Mouse (Mus musculus): ENCODE measurements around the gene Itih3.
A peak's percentile ranks its signal among the peaks of the same experiment; 100 is the strongest.

Gene Itih3

DNA sequence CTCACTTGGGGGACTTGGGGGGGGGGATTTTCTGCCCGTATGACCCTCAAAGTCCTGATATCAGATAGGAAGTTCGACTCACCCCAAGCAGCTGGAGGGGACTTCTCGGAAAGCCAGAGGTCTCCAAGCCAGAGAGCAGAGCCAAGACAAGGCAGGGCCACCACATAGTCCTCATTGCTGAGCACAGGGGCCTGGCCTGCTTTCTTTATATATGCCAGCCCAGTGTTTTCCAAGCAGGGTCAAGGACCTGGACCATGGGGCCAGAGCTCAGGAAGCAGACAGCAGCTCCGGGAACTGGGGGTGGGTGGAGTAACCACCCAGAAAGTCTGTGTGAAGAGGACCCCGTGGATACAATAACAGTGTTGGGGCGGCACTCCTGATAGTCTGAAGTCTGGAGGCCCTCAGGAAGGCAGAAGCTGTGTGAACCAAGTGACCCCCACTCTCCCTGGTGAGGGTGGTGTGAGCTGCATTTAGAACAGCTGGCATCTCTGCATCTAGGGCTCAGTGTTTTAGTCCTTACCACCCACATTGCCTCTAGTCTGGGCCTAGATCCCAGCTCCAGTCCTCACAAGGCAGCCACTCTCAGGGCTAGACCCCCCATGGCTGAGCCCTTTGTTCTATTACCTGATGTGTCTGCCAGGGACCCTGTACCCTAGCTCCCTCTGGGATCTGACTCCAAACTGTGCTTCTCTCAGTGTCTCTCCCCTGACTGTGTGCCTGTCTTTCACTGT is at the start of gene Itih3:
Gene Itih3, minus strand, starts transcription at position 386 of the 731 bp plus-strand sequence.
- peak; percentile 13 for DNase-seq

GRCm38 (mm10) chr14:30960366-30960765 is 36.8 kb upstream of the Itih3 start:
- no peak for DNase-seq

GRCm38 (mm10) chr14:30959031-30959430 is 35.5 kb upstream of the Itih3 start:
- DNase-seq: no peak

DNA sequence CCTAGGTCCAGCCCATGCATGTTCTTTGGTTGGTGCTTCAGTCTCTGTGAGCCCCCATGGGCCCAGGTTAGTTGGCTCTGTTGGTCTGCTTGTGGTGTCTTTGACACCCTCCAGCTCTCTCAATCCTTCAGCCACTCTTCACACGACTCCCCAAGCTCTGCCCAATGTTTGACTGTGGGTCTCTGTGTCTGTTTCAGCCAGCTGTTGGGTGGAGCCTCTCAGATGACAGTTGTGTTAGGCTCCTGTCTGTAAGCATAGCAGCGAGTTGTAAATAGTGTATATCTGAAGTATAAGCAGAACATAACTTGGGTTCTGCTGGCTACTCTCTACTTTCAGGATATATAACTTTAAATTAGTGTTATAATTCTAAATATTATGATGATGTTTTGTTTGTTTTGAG is 35.0 kb upstream of the Itih3 start:
- no peak for DNase-seq

GRCm38 (mm10) chr14:30951154-30951825 is 27.7 kb upstream of the Itih3 start, which contains the start of gene Nek4:
TSS of gene Nek4 (plus strand) at chr14:30951377.
- peak; percentile 94 for DNase-seq

GRCm38 (mm10) chr14:30949986-30950385 is 26.4 kb upstream of the Itih3 start:
- DNase-seq: no peak

DNA sequence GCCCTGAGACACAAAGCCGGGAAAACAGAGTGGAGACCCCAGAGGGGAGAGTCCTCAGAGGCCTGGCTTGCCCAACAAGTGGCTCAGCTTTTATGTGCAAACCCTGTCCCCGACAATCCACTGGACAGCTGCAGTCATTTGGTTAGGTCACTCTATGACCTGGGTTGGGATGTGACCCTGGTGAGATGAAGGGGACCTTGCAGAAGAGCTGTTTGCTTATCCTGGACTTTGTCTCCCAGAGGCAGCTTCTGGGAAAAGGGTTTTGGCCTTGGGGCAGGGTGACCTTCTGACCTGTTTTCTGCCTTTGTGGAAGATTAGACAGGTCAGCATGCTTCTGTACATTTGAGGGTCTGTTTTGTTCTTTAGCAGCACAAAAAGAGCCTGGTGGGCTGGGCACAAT is 21.2 kb upstream of the Itih3 start:
- no peak for DNase-seq

DNA sequence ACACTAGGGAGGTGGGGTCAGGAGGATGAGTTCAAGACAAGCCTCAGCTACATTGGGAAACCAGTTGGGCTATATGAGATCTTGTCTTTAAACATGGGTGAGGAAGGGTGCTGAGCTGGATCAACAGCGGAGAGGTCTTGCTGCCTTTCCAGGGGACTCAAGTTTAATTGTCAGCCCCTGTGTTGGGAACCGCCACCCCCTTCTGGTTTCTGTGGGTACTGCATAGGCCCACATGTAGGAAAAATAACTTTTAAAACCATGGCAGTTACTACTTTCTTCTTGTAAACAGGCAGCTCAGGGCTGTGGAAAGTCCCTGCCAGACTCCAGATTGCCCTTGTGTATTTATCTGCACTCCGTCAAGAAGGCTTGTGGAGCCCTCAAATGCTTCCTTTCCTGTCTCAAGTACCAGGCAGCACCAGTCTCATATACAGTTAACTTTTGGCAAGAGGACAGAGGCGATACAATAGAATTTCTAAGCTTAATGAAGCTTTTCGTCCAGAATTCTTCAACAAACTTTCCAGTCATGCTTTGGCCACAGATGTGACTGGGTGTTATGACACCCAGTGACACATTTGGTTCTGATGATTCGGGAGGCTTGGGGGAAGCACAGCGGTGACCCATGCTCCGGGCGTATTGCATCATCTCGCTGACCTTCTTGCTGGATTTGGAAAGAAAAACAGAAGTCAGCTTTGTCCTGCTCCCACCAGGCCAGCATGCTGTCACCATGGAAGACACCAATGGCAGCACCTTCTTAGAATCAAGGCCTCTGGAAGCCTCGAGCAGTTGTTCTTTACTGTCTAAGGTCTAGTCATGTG is 20.5 kb upstream of the Itih3 start:
- peak; percentile 76 for DNase-seq

DNA sequence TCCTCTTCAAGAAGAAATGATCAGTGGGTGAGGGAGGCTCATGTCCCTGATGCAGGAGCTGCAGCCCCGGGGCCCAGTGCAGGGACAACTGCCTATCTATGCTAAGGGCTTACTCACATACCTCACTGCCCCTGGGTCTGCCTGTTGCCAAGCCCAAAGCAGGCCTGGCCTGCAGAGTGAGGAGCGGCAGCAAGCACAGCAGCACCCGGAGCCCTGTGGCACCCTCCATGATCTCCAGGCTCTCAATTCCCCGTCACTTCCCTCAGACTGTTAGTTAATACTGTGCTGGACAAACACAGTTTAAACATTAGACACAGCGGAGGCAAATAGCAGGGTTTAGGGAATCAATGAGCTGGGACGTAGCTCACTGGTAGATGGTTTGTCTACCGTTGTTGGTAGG is 19.5 kb upstream of the Itih3 start, which contains the start of gene Itih1:
Gene Itih1, minus strand, starts transcription at position 252 of the 400 bp plus-strand sequence.
- no peak for DNase-seq

DNA sequence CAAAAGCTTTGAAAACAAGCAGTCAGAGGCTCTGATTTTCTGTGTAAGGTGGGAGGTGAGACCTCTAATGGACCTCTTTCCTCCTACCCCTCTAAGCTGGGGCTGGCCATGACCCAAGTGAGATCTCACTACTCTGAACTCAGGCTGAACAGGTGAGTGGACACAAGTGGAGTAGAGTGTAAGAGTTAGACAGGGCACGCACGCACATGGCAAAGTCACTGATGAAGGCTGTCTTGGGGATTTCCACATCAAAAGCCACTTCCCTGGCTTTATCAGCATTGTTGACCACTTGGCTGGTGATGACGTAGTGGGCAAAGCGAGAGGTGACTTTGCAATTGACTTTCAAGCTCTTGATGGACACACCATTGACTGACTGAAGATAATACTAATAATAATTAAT is 18.7 kb upstream of the Itih3 start:
- DNase-seq: no peak

DNA sequence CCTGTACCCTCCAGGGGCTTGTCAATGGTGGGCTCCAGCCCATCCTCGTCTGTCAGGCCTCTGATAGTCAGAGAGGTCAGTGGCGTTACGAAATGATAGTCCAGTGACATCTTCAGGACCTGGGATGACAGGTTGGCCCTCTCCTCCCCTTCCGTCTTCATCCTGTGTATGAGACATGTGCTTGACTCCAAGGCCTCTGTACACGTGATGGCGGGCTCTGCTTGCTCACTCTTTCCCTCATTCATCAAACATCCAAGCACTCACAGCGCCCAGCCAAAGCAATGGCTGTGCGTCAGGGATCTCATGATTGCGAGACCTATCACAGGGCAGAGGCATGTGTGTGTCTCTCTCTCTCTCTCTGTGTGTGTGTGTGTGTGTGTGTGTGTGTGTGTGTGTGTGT is 9.8 kb upstream of the Itih3 start:
- DNase-seq: no peak

GRCm38 (mm10) chr14:30930386-30930785 is 6.8 kb upstream of the Itih3 start:
- no peak for DNase-seq

- DNase-seq: no peak
These were observed 1.9 kb upstream of the Itih3 start for GRCm38 (mm10) chr14:30925492-30925891.

GRCm38 (mm10) chr14:30922053-30922670 is 1.4 kb downstream of the Itih3 start:
- no peak for DNase-seq

GRCm38 (mm10) chr14:30916516-30916915 is 7.0 kb downstream of the Itih3 start:
- DNase-seq: no peak

- DNase-seq: no peak
These were observed 10.2 kb downstream of the Itih3 start for GRCm38 (mm10) chr14:30913404-30913803.

GRCm38 (mm10) chr14:30912641-30913040 is 10.9 kb downstream of the Itih3 start:
- no peak for DNase-seq

DNA sequence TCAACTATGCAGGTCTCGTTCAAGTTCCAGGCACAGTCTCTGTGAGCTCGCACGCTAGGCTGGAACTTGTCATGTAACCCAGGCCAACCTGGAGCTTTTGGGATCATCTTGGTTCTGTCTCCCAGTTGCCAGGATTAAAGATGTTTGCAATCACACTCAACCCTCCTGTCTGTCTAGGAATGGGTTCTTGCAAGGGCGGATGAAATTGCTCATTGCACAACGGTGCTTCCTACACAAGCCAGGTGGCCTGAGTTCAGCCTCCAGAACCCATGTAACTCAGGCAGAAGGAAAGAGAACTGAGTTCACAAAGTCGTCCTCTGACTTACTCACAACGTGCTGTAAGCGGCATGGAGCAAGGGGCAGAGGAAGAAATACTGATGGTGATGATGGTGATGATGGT is 12.4 kb downstream of the Itih3 start:
- DNase-seq: no peak

DNA sequence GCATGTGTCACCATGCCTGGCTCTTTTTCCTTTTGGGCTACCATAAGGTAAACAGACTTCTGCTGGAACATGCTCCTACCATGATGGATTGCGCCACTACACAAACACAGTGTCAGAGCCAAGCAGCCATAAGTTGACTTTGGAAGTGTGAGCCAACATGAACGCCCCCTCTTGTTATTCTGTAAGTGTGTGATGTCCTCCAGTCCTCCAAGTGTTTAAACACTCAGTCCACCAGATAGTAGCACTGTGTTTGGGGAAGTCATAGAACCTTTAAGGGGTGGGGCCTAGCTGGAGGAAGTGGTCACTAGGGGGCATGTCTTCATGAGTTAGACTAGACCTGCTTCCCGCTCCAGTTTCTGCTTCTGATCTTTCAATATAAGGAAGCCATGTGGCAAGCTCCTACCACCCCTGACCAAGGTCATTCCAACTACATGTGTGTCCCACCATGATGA is 15.7 kb downstream of the Itih3 start:
- no peak for DNase-seq

DNA sequence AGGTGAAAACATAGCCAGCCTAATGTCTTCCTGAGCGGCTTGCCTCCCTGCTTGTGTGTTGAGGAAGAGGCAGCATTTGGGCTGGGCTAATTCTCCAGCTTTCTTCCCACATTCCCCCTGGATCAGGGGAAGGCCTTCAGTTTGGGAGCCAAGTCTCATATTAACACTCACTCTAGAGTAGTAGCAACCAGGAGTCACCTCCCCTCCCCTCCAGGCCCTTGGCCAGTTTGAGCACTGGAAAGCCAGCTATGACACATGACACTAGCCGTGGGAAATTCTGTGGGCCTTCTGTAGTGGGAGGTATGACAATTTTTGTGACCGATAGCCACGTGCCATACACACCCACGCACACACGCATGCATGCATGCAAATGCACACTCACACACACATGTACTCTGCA is 17.6 kb downstream of the Itih3 start:
- DNase-seq: no peak

GRCm38 (mm10) chr14:30904307-30904706 is 19.3 kb downstream of the Itih3 start:
- DNase-seq: no peak

- DNase-seq: no peak
These were observed 20.5 kb downstream of the Itih3 start for GRCm38 (mm10) chr14:30903036-30903435.

DNA sequence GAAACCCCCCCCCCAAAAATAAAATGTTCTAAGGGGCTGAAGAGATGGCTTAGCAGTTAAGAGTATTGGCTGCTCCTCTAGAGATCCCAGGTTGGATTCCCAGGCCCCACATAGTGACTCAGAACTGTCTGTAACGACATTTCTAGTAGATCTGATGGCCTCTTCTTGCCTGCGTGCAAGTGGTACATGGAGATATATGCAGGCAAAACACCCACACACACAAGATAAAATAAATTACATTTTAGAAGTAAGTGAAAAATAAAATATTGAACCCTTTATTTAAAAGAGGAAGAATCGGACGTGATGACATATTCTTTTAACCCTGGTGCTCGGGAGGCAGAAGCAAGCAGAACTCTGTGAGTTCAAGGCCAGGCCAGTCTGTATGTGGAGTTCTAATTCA is 20.9 kb downstream of the Itih3 start:
- DNase-seq: no peak

Data from right cerebral cortex, postnatal 4 days (tissue).